Mouse (Mus musculus): ENCODE measurements at regions not wholly inside any gene's neighbourhood (a gene's known extent, or its start where the extent isn't known, plus 50 kb on each side); places are given as distances from the start of the nearest gene placed in this dataset.
A peak's percentile ranks its signal among the peaks of the same experiment; 100 is the strongest.

DNA sequence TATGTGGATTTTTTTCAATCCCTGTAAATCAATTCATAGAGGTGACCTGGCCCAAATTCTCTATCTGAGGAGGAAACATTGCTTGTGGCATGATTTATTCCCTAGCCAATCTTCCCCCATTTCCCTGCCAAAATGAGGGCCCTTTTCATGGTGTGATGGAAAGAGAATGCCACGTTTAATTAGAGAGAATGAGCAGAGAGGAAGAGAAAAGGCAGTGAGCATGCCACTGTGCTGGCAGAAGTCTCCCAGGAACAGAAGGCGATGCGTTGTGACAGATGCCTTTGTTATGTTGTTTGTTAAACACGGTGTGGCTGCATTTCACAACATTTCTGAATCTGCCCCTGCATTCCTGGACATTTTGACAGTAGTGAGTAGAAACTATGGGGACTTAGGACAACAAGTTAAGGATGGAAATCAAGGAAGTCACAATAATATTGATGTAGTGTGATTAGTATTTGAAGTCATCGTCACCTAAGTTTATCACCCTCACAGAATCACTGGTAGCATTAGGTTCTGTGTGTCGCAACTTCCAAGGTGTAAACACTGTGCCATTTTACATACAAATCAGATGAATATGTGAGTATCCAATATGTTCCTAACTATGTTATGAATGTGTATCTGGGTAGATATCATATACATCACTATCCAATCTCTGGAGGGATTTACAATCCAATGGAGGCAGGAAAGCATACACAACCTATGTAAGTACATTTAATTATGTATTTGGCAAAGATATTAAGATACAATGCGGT is 762.8 kb downstream of the Tlr4 start:
- H3K4me2 ChIP-seq (ENCODE audit: low read depth, low read length, poor library complexity, severe bottlenecking): no peak overlapping the region
- 43% methylated on average over 7 of the region's 7 CpGs for WGBS
- ATAC-seq (ENCODE audit: low FRiP score) (peak; percentile 56; the same call in 1 of the 2 replicates), DNase-seq (ENCODE audit: low spot score) (peak; percentile 83)
- H3K9me3 ChIP-seq (ENCODE audit: low read length): no peaks in the 10 kb centered on the region
- TF ChIP-seq CTCF (IDR thresholded peaks at IDR 0.05): no peak
- no peaks in the 10 kb centered on the region for H3K36me3 ChIP-seq (ENCODE audit: insufficient read depth, low read length)
- H3K27me3 ChIP-seq (ENCODE audit: insufficient read depth, low read length): no peaks in the 10 kb centered on the region
- no peak overlapping the region for H3K27ac ChIP-seq (ENCODE audit: low read depth, low read length)
- no peaks in the 10 kb centered on the region for H3K4me1 ChIP-seq (ENCODE audit: insufficient read depth, low read length)
- H3K9ac ChIP-seq (replicated peaks; ENCODE audit: low read length, poor library complexity, severe bottlenecking): no peak overlapping the region
- H3K4me3 ChIP-seq (ENCODE audit: low read depth, low read length): no peak overlapping the region

DNA sequence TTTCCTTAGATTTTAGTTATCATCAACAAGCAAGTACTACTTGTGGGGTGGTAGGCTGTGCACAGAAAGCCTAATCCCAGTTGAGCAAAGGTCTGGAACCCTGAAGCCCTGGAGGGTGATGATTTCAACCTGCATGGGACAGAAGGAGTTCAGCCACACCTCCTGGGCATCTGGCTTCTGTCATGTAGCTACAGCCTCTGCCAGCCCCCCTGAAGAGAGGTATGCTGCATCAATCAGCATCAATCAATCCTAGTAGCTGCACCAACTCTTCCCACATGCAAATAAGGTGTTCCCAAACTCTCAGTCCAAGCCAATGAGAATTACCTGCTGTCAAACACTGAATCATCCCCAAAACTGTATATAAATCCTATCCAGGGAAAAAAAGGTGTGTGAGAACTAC is 779.8 kb downstream of the Tlr4 start:
- no peaks in the 10 kb centered on the region for H3K27me3 ChIP-seq (ENCODE audit: insufficient read depth, low read length)
- DNase-seq (ENCODE audit: low spot score): peak; percentile 21
- no peak for ATAC-seq (ENCODE audit: low FRiP score)
- no peak overlapping the region for H3K27ac ChIP-seq (ENCODE audit: low read depth, low read length)
- H3K9ac ChIP-seq (replicated peaks; ENCODE audit: low read length, poor library complexity, severe bottlenecking): no peak overlapping the region
- no peaks in the 10 kb centered on the region for H3K36me3 ChIP-seq (ENCODE audit: insufficient read depth, low read length)
- no peak overlapping the region for H3K4me2 ChIP-seq (ENCODE audit: low read depth, low read length, poor library complexity, severe bottlenecking)
- H3K9me3 ChIP-seq (ENCODE audit: low read length): no peaks in the 10 kb centered on the region
- no peaks in the 10 kb centered on the region for H3K4me1 ChIP-seq (ENCODE audit: insufficient read depth, low read length)
- no peak for TF ChIP-seq CTCF (IDR thresholded peaks at IDR 0.05)
- no peak overlapping the region for H3K4me3 ChIP-seq (ENCODE audit: low read depth, low read length)

DNA sequence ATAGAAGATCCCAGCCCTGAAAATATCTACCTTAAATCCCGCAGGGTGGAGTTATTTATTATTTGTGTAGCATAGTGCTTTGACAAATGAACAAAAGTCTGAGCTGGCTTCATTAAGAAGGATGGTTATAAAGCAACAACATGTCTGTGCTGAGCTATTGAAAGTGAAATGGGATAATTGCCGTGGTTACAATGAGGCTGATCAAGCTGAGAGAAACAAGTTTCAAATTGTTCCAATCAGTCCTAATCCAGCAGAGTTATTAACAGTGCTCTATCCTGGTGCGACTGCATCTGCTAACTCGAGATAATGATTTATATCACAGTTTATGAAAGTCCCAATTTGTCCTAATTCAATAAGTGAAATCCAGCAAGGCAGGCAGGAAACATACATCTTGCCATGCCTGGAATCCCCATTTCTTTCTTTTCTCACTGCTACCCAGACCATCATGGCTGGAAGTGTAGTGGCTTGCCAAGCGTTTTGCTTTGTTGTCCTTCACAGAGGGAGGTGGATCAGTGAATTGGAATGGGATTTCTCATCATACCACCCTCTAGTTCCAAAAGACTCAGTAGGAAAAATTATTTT is 787.2 kb downstream of the Tlr4 start:
- peak; percentile 12 for DNase-seq (ENCODE audit: low spot score)
- TF ChIP-seq CTCF (IDR thresholded peaks at IDR 0.05): no peak
- 52% methylated on average over 5 of the region's 5 CpGs for WGBS
- H3K9ac ChIP-seq (replicated peaks; ENCODE audit: low read length, poor library complexity, severe bottlenecking): no peak overlapping the region
- no peaks in the 10 kb centered on the region for H3K36me3 ChIP-seq (ENCODE audit: insufficient read depth, low read length)
- no peaks in the 10 kb centered on the region for H3K27me3 ChIP-seq (ENCODE audit: insufficient read depth, low read length)
- H3K4me2 ChIP-seq (ENCODE audit: low read depth, low read length, poor library complexity, severe bottlenecking): no peak overlapping the region
- H3K9me3 ChIP-seq (ENCODE audit: low read length): no peaks in the 10 kb centered on the region
- no peak overlapping the region for H3K4me3 ChIP-seq (ENCODE audit: low read depth, low read length)
- no peak overlapping the region for H3K27ac ChIP-seq (ENCODE audit: low read depth, low read length)
- H3K4me1 ChIP-seq (ENCODE audit: insufficient read depth, low read length): no peaks in the 10 kb centered on the region
- ATAC-seq (ENCODE audit: low FRiP score): no peak

DNA sequence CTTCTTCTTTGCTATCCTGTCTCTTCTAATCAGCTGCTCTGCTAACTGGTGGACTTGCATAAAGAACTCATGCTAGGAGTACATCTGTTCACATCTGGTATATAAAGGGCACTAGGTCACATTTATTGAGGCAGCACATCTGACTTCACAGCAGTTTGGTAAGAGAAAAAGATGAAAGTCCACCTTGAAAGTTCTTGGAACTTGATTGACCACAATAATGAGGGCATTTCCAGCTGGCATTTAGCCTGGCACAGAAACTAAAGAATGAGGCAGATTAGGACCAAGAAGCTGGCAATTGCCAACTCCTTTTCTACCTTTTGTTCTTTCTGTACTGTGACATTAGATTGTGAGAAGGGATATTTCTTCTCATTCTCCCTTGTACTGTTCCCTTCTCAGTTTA is 799.3 kb downstream of the Tlr4 start:
- H3K9me3 ChIP-seq (ENCODE audit: low read length): no peaks in the 10 kb centered on the region
- no peak overlapping the region for H3K4me2 ChIP-seq (ENCODE audit: low read depth, low read length, poor library complexity, severe bottlenecking)
- DNase-seq (ENCODE audit: low spot score) (no peak), ATAC-seq (ENCODE audit: low FRiP score) (no peak)
- H3K27ac ChIP-seq (ENCODE audit: low read depth, low read length): no peak overlapping the region
- H3K36me3 ChIP-seq (ENCODE audit: insufficient read depth, low read length): no peaks in the 10 kb centered on the region
- TF ChIP-seq CTCF (IDR thresholded peaks at IDR 0.05): no peak
- no peak overlapping the region for H3K9ac ChIP-seq (replicated peaks; ENCODE audit: low read length, poor library complexity, severe bottlenecking)
- H3K4me3 ChIP-seq (ENCODE audit: low read depth, low read length): no peak overlapping the region
- H3K27me3 ChIP-seq (ENCODE audit: insufficient read depth, low read length): no peaks in the 10 kb centered on the region
- H3K4me1 ChIP-seq (ENCODE audit: insufficient read depth, low read length): no peaks in the 10 kb centered on the region

DNA sequence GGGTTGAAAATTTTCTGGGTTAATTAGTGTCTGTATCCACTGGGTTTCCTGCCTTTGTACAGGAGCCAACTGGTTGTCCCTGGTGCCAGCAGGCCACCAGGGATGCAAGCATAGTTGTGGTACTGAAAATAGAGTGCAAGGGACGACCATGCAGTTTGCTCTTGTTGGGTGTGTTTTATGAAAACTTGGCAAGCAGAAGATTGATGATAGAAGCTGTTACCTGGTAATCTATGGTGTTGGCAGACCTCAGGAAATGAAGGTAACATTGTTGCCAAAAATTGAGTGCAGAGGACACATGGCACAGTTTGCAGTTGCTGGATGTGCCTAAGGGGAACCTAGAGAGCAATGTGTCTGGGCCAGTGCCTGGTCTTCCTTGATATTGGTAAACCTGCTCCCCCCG is 818.7 kb downstream of the Tlr4 start:
- ATAC-seq (ENCODE audit: low FRiP score) (no peak), DNase-seq (ENCODE audit: low spot score) (no peak)
- H3K4me2 ChIP-seq (ENCODE audit: low read depth, low read length, poor library complexity, severe bottlenecking): no peak overlapping the region
- TF ChIP-seq CTCF (IDR thresholded peaks at IDR 0.05): no peak
- no peak overlapping the region for H3K9ac ChIP-seq (replicated peaks; ENCODE audit: low read length, poor library complexity, severe bottlenecking)
- no peaks in the 10 kb centered on the region for H3K9me3 ChIP-seq (ENCODE audit: low read length)
- H3K4me1 ChIP-seq (ENCODE audit: insufficient read depth, low read length): no peaks in the 10 kb centered on the region
- H3K36me3 ChIP-seq (ENCODE audit: insufficient read depth, low read length): no peaks in the 10 kb centered on the region
- no peak overlapping the region for H3K27ac ChIP-seq (ENCODE audit: low read depth, low read length)
- H3K4me3 ChIP-seq (ENCODE audit: low read depth, low read length): no peak overlapping the region
- 50% methylated on average over 2 of the region's 2 CpGs for WGBS
- no peaks in the 10 kb centered on the region for H3K27me3 ChIP-seq (ENCODE audit: insufficient read depth, low read length)

DNA sequence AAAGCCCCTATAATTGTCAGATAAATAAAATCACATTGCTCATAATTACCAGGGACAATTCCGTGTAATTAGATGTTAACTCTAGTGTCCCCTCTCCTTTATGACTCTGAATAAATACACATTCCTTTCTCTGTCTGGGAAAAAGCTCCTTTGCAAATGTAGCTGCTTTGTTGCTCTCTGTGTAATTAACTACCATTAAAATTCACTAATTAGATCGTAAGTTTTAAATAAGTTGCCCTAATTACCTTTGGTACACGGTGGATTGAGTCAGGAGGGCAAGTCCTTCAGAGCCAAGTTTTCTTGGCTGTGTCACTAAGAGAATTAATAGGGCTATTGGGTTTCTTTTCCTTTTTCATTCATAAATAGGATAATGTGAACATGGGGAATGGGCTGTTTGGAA is 834.7 kb downstream of the Tlr4 start:
- 58% methylated on average over 3 of the region's 3 CpGs for WGBS
- Histone ChIP-seq H3K4me2 (ENCODE audit: low read depth, low read length, poor library complexity, severe bottlenecking) (no peak overlapping the region), H3K9me3 (ENCODE audit: low read length) (no peaks in the 10 kb centered on the region), H3K27me3 (ENCODE audit: insufficient read depth, low read length) (no peaks in the 10 kb centered on the region), H3K27ac (ENCODE audit: low read depth, low read length) (no peak overlapping the region), H3K4me3 (ENCODE audit: low read depth, low read length) (no peak overlapping the region), H3K36me3 (ENCODE audit: insufficient read depth, low read length) (no peaks in the 10 kb centered on the region), H3K9ac (replicated peaks; ENCODE audit: low read length, poor library complexity, severe bottlenecking) (no peak overlapping the region), H3K4me1 (ENCODE audit: insufficient read depth, low read length) (no peaks in the 10 kb centered on the region)
- ATAC-seq (ENCODE audit: low FRiP score) (no peak), DNase-seq (ENCODE audit: low spot score) (peak; percentile 25)
- TF ChIP-seq CTCF (IDR thresholded peaks at IDR 0.05): no peak

Measured in midbrain, postnatal 0 days (tissue).